Mouse (Mus musculus): ENCODE measurements around the gene Ppp4r4.
"Not testable (repeated sequence)": the region's sequence is repeated elsewhere in the genome, so short reads cannot be mapped to it uniquely, and the experiment has no call there.

The Ppp4r4 gene

DNA sequence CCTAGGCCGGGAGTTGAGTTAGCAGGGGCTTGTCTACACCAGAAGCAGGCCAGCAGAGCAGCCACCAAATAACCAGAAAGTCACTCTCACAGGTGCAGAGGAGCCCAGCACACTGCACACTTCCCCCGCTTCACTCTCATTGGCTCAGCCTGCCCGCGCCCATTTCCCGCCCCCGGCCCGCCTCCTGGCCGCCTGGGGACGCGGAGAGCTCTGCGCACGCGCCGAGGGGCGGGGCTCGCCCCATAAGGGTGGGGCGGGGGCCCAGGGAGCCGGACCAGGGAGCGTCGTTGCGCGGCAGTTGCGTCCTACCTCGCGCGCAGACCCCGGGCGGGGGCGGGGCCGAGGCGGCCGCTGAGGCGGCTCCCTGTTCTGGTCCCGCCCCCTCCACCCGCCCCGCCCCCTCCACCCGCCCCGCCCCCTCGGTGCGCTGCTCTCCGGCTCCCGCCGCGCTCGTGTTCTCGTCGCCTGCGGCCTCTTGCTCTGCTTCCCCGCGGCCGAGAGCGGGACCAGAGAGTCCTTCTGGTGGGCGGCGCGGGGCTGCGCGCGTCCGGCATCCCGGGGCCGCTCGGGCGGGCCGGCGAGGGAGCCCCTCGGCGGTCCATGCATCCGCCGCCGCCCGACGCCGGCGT is at the start of gene Ppp4r4:
Ppp4r4 (plus strand) TSS at position 264 of the 629 bp plus-strand sequence.
- DNase-seq (ENCODE audit: low spot score in 2 of 2): peak; percentile 84 to 90

- no peak for DNase-seq (ENCODE audit: low spot score in 2 of 2)
Measured at GRCm38 (mm10) chr12:103482781-103483180, 49.3 kb upstream of the Ppp4r4 start.

GRCm38 (mm10) chr12:103484200-103484972 is 47.7 kb upstream of the Ppp4r4 start:
- not testable (repeated sequence) for DNase-seq (ENCODE audit: low spot score in 2 of 2)

DNA sequence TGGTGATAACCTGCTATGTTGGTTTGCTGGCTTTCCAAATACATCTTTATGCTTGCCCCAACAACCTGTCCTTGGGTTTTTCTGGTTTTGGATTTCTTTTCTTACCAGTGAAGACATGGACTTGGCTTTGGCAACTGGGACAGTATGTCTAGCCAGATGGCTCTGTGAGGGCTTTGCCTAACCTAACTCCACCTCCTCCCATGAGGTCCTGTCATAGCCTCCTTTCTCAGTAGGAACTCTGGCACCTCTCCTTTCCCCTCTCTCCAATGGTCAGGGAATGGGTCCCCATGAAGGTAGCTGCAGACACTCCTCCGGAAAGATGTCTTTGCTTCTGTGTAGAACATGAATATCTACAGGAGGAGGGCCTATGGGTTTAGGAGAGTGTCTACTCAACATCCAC is 45.4 kb upstream of the Ppp4r4 start:
- DNase-seq (ENCODE audit: low spot score in 2 of 2): no peak

GRCm38 (mm10) chr12:103487276-103487675 is 44.8 kb upstream of the Ppp4r4 start:
- no peak for DNase-seq (ENCODE audit: low spot score in 2 of 2)

GRCm38 (mm10) chr12:103487750-103488149 is 44.3 kb upstream of the Ppp4r4 start:
- DNase-seq (ENCODE audit: low spot score in 2 of 2): no peak

DNA sequence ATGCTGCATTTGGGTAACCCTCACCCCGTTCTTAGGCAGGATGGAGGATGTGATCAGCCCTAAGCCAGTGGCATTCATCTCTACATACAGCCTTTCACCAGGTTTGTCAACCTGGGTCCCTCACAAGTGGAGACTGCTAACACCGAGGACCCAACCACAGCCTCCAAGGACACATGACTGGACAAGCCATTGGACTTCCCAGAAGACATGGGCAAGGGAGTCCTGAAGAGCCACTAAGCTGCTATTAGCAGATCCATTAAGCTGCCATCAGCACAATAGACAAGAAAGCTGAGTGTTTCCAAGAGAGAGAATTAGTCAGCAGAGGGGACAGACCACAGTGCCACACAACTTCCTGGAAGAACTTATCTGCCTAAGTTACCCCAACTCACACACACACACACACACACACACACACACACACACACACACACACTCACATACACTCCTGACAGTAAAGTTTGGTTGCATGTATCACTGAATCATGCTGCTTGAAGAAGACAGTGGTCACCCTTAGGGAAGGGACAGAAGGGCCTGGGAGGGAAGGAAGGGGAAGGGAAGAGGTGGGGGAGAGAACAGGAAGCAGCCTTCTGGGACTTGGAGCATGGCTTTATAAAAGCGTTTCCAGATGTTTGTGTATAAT is 40.9 kb upstream of the Ppp4r4 start:
- no peak for DNase-seq (ENCODE audit: low spot score in 2 of 2)

DNA sequence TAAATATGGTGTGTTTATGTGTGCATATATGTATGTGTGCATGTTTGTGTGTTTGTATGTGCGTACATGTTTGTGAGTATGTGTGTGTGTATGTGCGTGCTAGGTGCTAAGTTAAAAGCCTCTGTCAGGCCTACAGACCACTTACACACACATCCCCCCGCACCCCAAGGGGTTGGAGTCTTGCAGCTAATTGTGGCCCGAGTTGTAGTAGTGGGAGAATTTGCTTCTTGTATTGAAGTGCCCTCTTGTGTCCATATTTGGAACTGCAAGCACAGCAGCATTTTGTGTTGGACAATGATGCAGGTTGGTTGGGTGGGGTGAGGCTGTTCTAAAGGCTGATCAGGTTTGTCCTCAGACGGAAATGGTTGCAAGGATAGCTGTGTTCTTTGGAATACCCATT is 39.3 kb upstream of the Ppp4r4 start:
- DNase-seq (ENCODE audit: low spot score in 2 of 2): peak; percentile 31 to 59

- DNase-seq (ENCODE audit: low spot score in 2 of 2): peak in 1 of 2 experiments; percentile 43
Measured at GRCm38 (mm10) chr12:103494486-103494885, 37.6 kb upstream of the Ppp4r4 start.

DNA sequence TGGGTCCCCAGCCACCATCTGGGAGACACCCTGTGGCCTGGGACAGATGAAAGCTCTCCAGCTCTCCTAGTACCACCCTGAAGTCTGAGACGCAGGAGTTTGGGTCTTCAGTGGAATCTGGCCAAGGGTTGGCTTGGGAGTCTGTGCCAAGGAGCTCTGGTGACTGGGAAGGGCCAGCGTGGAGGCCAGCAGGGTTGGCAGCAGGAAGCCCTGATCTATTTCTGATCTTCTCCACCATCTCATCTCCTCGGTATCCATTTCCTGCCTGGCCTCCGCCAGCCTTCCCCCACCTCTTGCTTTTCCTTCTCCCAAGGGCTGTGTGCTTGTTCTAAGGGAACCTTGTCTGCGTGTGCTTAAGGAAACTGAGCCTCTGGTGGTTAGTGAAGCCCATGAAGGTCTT is 33.3 kb upstream of the Ppp4r4 start:
- DNase-seq (ENCODE audit: low spot score in 2 of 2): no peak

DNA sequence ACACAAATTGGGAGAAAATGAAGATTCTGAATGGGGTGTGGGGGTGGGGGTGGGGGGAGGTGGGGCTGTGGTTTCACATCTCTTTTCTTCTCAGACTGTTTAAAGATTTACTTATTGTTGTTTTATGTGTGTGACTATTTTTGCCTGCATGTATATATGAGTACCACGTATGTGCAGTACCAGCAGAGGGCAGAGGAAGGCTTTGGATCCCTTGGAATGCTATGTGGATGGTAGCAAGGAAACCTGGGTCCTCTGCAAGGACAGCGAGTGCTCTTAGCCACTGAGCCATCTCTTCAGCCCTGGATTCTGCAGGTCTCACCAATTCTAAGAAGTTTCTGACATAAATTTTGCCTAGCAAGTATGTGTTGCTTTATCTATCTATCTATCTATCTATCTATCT is 32.8 kb upstream of the Ppp4r4 start:
- no peak for DNase-seq (ENCODE audit: low spot score in 2 of 2)

DNA sequence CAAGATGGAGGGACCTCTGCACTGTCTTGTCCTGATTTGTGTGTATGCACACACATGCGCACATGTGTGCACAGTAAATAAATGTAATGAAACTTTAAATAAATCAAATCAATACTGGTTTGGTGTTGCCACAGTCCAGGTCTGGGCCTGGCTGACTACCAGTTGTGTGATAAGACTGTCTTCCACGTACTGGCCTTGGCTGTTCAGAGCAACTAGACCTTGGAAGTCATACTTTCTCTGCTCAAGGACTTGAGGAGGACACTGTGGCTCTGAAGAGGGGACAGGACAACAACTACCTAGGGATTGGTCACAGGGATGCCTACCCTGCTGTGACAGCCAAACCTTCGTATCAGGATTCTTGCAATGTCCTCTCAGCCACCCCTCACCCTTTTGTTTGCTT is 28.8 kb upstream of the Ppp4r4 start:
- DNase-seq (ENCODE audit: low spot score in 2 of 2): no peak

DNA sequence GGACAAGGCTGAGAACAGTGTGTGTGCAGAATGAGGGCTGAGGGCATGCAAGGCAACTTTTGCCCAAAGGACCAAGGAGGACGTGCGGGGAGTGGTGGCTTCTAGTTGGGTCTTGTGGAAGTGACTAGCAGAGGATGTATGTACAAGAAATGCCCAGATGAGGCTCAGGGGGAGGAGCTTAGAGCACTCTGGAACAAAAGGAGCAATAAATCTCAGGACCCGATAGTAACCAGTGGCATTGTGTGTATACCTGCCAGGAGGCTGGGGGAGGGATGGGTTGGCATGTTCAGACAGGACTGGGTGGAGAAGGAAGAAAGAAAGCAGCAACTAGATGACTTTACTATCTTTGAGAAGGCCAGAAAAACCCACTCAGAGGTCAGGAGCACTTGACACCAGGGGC is 27.7 kb upstream of the Ppp4r4 start:
- peak; percentile 37 to 47 for DNase-seq (ENCODE audit: low spot score in 2 of 2)

DNA sequence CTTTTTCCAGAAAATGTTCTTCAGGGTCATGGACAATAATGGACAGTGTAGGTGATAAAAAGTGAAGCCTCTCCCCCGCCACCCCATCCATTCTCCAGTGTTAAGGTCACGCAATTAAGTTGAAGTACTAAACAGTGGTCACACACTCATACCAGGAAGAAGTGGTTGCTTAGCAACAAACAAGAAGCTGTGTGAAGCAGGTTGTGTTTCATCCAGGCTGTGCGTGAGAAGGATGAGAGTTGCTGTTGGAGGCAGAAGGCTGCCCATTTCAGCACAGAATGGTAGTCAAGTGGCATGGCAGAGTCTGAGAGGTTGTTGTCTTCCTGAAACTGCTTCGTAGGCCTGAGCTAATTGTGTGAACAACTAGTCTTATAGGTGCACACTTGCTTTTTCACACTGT is 23.7 kb upstream of the Ppp4r4 start:
- no peak for DNase-seq (ENCODE audit: low spot score in 2 of 2)

GRCm38 (mm10) chr12:103509893-103510292 is 22.2 kb upstream of the Ppp4r4 start:
- DNase-seq (ENCODE audit: low spot score in 2 of 2): no peak

GRCm38 (mm10) chr12:103511586-103511985 is 20.5 kb upstream of the Ppp4r4 start:
- no peak for DNase-seq (ENCODE audit: low spot score in 2 of 2)

DNA sequence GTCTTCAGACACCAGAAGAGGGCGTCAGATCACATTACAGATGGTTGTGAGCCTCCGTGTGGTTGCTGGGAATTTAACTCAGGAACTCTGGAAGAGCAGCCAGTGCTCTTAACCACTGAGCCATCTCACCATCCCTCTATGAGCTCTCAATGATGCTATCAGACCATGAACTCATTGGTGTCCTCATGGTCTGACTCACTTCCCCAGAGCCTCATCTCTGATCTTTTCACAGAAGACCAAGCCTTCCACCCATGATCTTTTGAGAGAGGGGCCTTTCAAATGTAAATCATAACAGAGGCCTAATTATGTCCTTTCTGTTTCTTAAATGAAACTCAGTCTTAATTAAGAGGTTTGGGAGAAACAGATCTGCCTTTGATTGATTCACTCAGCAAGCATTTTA is 19.0 kb upstream of the Ppp4r4 start:
- no peak for DNase-seq (ENCODE audit: low spot score in 2 of 2)

DNA sequence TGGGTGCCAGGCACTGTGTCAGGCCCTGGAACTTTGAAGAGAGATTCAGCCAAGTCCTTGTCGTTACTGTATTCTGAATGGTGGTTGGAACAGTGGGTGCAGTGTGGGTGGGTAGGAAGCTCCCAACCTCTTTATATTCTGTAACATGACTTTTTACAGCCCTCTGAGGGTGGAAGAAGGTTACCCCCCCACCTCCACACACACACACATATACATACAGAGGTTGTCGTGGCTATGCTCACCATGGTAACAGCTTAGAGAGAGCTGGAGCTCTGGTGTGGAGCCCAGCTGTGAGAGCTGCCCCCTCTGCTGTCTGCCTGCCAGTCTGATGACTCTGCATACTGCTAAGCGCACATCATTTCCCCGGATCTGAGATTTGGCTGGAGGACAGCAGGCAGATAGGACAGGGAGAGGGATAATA is 18.6 kb upstream of the Ppp4r4 start:
- no peak for DNase-seq (ENCODE audit: low spot score in 2 of 2)

- no peak for DNase-seq (ENCODE audit: low spot score in 2 of 2)
Measured at GRCm38 (mm10) chr12:103514354-103514753, 17.7 kb upstream of the Ppp4r4 start.

- DNase-seq (ENCODE audit: low spot score in 2 of 2): no peak
Measured at GRCm38 (mm10) chr12:103515638-103516037, 16.4 kb upstream of the Ppp4r4 start.

- DNase-seq (ENCODE audit: low spot score in 2 of 2): no peak
Measured at GRCm38 (mm10) chr12:103518640-103519039, 13.4 kb upstream of the Ppp4r4 start.

- no peak for DNase-seq (ENCODE audit: low spot score in 2 of 2)
Measured at GRCm38 (mm10) chr12:103530596-103530995, 1.5 kb upstream of the Ppp4r4 start.
